Mouse (Mus musculus) spleen, adult 2 months (tissue): ENCODE measurements around the gene Gm10490. TPM values are rescaled to one million over a fixed set of nuclear protein-coding genes. Genes with fewer than 3 reads are reported as not detected.
A peak's percentile ranks its signal among the peaks of the same experiment; 100 is the strongest.

Experiments used
- DNase-seq, 2 experiments: peaks; one replicate each; pipeline versions ENCODE4 v3.0.0 to v3.0.0-alpha.2; 2012 to 2021; ENCODE audit warnings: low spot score in 2 of 2, low read depth in 1 of 2
- H3K27ac ChIP-seq: fragments of 200-500 bp; 2 replicates; pipeline ENCODE4 v1.5.1; 2012; ENCODE audit warnings: low read length, inconsistent platforms; ENCODE audit not compliant: insufficient read depth
- H3K27me3 ChIP-seq: fragments of 200-500 bp; 2 replicates; pipeline ENCODE4 v1.6.1; 2012; ENCODE audit warnings: mild to moderate bottlenecking, moderate library complexity, low read length, inconsistent platforms; ENCODE audit not compliant: control insufficient read depth, insufficient read depth
- H3K36me3 ChIP-seq: fragments of 200-500 bp; 2 replicates; pipeline ENCODE4 v1.6.1; 2012; ENCODE audit warnings: mild to moderate bottlenecking, low read length, inconsistent platforms; ENCODE audit not compliant: control insufficient read depth, insufficient read depth
- H3K4me1 ChIP-seq: fragments of 200-500 bp; 2 replicates; pipeline ENCODE4 v1.6.1; 2011; ENCODE audit warnings: inconsistent platforms; ENCODE audit not compliant: control insufficient read depth, insufficient read depth, insufficient read length
- H3K4me3 ChIP-seq: fragments of 200-500 bp; 2 replicates; pipeline ENCODE4 v1.5.1; 2011; ENCODE audit warnings: mild to moderate bottlenecking, inconsistent platforms; ENCODE audit not compliant: insufficient read depth, insufficient read length; ENCODE audit errors: extremely low read depth
- CTCF ChIP-seq: fragments of 200-500 bp; IDR thresholded peaks from 2 replicates; pipeline ENCODE4 v1.5.1; 2011; ENCODE audit warnings: mild to moderate bottlenecking, inconsistent platforms; ENCODE audit not compliant: insufficient read depth, insufficient read length, insufficient replicate concordance; ENCODE audit errors: extremely low read depth
- POLR2A ChIP-seq: fragments of 200-500 bp; IDR thresholded peaks from 2 replicates; pipeline ENCODE4 v1.6.1; 2011; ENCODE audit warnings: low read depth, low read length, inconsistent platforms
- WGBS: fragments of 180-500 bp; shearing (Covaris S2); methylation state at CpG from one replicate; pipeline ENCODE4 v1.1.7; 2018; 5-methylcytosine and 5-hydroxymethylcytosine counted together
- polyA plus RNA-seq: library from polyadenylated mRNA; depleted of rRNA; stranded (reverse); fragments of >200 nt; gene quantifications from 2 replicates; pipeline ENCODE4 v1.2.3, GENCODE M21; 2012

The Gm10490 gene
- polyA plus RNA-seq, 1 experiment = not detected

DNA sequence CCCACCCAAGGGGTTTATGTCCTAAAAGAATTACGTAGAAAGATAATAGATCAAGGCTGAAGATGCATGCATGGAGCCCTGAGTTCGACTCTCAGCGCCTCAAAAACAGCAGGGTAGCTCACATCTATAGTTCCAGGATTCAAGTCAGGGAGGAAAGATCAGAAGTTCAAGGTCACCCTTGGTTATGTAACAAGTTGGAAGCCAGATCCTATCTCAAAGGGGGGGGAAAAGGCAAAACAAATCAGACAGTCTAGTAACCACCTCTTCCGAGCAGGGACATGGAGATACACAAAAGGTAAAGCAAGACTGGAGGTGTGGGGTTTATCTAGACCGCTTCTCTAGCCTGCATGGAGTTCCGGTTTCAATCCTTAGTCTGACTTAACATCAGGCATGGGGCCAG lies 16.9 kb downstream of the Gm10490 start:
- no peaks in the 10 kb centered on the region; the same call in 1 of the 2 replicates for H3K4me1 ChIP-seq
- no peak overlapping the region for H3K27ac ChIP-seq
- DNase-seq = no peak
- H3K4me3 ChIP-seq = no peak overlapping the region
- H3K27me3 ChIP-seq = peaks cover 6% of the 10 kb centered on the region; the same call in 1 of the 2 replicates
- no peaks in the 10 kb centered on the region; the same call in 1 of the 2 replicates for H3K36me3 ChIP-seq
- no peak for TF ChIP-seq CTCF
- no peak for TF ChIP-seq POLR2A
- WGBS = 78% methylated on average over 6 of the region's 6 CpGs

DNA sequence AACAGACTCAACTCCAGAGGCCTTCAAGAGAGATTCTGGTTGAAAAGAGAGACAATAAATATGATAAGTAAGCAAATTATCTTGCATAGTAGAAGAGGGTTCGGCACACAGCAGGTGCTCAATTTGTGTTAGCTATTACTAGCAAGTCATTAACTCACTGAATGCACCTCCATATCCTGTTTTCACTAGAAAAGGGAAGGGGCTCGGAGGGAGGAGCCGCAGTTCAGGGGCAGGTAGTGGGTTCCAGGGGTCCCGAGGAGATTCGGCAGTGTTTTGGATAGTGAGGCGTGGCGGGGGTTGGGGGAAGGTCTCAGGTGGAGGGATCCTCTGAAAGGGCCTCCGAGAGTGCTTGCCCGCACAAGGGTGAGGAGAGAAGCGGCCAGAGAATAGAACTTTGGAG lies 17.8 kb downstream of the Gm10490 start:
- DNase-seq = no peak
- Histone ChIP-seq H3K27ac (no peak overlapping the region), H3K27me3 (0 out of 2 replicates have a peak, but pooled peaks cover 4% of the 10 kb centered on the region), H3K4me1 (no peaks in the 10 kb centered on the region; the same call in 1 of the 2 replicates), H3K4me3 (no peak overlapping the region), H3K36me3 (peaks cover 1% of the 10 kb centered on the region; the same call in 1 of the 2 replicates)
- TF ChIP-seq POLR2A (no peak), CTCF (no peak)
- WGBS = 33% methylated on average over 10 of the region's 10 CpGs

DNA sequence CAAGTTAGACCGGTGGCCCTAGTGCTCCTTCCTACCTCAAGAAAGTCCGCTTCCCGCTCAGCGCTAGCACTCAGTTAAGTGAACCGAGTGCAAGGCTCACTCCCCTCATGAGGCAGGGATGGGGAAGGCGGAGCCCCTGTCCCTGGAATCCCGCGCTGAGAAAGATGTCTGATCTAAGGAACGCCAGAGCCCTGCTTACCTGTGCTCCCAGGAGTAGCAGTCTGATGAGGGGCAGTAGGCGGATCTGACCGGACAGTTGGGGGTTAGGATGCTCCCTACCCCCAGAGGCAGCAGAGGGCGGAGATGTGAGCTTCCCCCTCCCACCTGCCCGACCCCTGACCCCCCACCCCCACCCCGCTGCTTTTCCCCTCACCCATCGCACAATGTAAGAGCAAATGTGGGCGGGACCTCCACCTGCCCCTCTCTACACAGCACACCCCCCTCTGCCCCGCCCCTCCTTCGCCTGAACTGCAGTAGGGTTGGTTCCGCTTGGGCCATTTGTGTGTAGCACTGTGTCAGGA lies 19.0 kb downstream of the Gm10490 start, which contains the start of gene Eras:
TSS of gene Eras (minus strand) at position 338 of the 521 bp plus-strand sequence.
- no peak within 1 kb of the TSS for H3K27ac ChIP-seq
- peaks cover 1% of the 10 kb centered on the region; the same call in 1 of the 2 replicates for H3K36me3 ChIP-seq
- 0 out of 2 replicates have a peak, but pooled peaks cover 3% of the 10 kb centered on the region for H3K27me3 ChIP-seq
- no peak for TF ChIP-seq CTCF
- no peak for TF ChIP-seq POLR2A
- WGBS = 41% methylated on average over 19 of the region's 19 CpGs
- DNase-seq = no peak
- no peaks in the 10 kb centered on the region for H3K4me1 ChIP-seq
- H3K4me3 ChIP-seq = no peak within 1 kb of the TSS

DNA sequence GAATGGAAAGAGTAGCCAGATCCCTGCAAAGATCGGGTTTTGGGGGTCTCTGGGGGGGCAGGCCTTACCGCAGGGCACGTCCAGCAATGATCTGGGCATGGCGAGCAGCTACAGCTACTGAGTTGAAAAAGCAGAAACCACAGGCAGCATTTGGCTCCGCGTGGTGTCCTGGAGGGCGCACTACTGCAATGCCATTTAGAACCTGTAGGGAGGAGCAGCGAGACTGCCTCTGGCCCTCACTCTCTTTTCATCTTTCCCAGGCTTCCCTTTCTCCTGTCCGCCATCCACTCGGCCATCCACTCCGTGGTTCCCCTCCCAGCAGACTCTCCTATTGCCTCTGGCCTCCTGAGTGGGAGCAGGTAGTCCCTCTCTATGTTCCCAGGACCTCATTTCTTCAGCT lies 27.5 kb downstream of the Gm10490 start:
- Histone ChIP-seq H3K27me3 (no peaks in the 10 kb centered on the region), H3K4me3 (no peak overlapping the region), H3K36me3 (peaks cover 1% of the 10 kb centered on the region; the same call in 1 of the 2 replicates), H3K27ac (no peak overlapping the region), H3K4me1 (no peaks in the 10 kb centered on the region)
- 57% methylated on average over 11 of the region's 11 CpGs for WGBS
- TF ChIP-seq CTCF = no peak
- TF ChIP-seq POLR2A = no peak
- no peak for DNase-seq

DNA sequence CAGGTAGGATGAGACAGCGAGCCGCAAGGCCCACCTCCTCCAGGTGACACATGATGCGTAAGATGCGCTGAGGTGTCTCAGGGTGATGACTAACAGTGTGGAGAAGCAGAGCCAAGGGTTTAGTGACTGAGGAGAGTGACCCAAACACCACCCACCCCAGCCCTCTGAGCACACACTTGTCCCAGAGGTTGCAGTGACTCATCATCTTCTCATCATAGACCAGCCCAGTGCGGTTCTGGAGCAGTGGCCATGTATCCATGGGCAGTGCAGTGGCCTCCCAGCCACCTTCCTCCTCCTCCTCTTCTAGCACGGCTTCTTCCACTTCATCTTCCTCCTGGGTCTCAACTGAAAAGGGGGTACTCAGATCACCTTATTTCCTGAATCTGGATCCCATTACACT lies 28.3 kb downstream of the Gm10490 start:
- H3K4me1 ChIP-seq = no peaks in the 10 kb centered on the region
- DNase-seq = no peak
- H3K4me3 ChIP-seq = no peak overlapping the region
- WGBS = 93% methylated on average over 6 of the region's 6 CpGs
- TF ChIP-seq CTCF = no peak
- no peak for TF ChIP-seq POLR2A
- no peaks in the 10 kb centered on the region for H3K27me3 ChIP-seq
- H3K36me3 ChIP-seq = peaks cover 1% of the 10 kb centered on the region; the same call in 1 of the 2 replicates
- H3K27ac ChIP-seq = no peak overlapping the region

DNA sequence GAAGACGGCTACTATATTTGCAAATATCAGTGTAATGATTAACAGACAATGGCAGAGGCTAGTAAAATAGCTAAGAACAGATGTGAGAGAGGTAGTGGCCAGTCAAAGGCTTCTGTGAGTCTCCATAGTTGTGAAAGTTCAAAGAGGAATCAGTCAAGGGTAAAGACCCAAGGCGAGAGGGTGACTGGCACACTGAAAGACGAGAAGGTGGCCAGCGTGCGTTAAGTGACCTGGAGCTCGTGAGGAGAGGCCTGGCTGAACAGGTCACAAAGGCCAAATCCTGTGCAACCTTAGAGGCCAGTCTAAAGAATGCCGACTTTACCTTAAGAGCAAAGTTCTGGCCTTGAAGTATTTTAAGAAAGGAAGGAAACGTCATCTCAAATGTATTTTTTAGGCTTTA lies 36.3 kb downstream of the Gm10490 start:
- no peak overlapping the region for H3K4me3 ChIP-seq
- H3K27me3 ChIP-seq = no peaks in the 10 kb centered on the region
- no peak for DNase-seq
- H3K36me3 ChIP-seq = 0 out of 2 replicates have a peak, but pooled peaks cover 1% of the 10 kb centered on the region
- no peaks in the 10 kb centered on the region; the same call in 1 of the 2 replicates for H3K4me1 ChIP-seq
- no peak overlapping the region for H3K27ac ChIP-seq
- WGBS = 93% methylated on average over 8 of the region's 8 CpGs
- no peak for TF ChIP-seq POLR2A

DNA sequence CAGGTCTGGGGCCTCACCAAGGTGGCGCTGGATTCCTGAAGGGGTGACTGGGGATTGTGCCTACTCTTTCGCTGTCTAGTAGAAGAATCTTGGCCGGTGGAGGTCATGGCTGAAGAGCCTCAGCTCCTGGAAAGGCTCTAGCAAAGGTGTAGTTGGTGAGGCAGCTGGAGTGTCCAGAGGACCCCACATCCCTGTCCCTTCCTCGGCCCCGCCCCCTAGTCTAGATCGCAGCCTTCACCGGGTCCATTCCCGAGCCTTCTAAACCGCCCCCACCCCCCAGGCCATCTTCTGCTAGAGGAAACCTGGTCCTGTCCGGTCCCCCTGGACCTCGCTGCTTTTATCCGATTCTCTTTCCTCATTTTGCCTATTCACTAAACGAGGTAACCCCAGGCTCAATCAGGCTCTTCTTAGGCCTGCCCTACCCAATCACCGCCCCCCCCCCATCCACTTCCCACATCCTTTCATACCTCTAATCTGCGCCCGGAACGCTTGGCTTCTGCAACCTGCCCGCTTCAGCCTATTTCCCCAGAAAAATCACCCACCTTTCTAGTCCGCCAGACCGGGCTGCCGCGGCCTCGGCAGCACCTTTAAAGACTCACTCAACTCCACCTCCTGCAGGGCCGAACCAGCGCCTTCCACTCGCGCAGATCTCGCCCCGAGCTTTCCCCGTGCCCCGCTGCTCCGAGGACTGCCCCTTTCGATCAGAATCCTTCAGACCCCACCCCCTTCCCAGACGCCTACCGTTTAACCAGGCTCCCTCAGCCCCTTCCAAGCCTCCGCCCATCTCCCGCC lies 38.0 kb downstream of the Gm10490 start, which contains the start of gene Hdac6:
TSS of gene Hdac6 (minus strand) at position 782 of the 792 bp plus-strand sequence.
- Histone ChIP-seq H3K27ac (0 out of 2 replicates have a peak within 1 kb of the TSS, but pooled peaks have one; percentile 13), H3K4me1 (no peaks in the 10 kb centered on the region; the same call in 1 of the 2 replicates), H3K27me3 (no peaks in the 10 kb centered on the region), H3K4me3 (peak within 1 kb of the TSS; percentile 69), H3K36me3 (no peaks in the 10 kb centered on the region)
- 29% methylated on average over 37 of the region's 37 CpGs for WGBS
- DNase-seq = no peak
- TF ChIP-seq POLR2A = no peak
- TF ChIP-seq CTCF = no peak
